Mouse (Mus musculus) kidney, postnatal 36 days (tissue): Measurements from ENCODE around the gene Parvg.
A peak's percentile ranks its signal among the peaks of the same experiment; 100 is the strongest.

Source experiments
- DNase-seq, 2 experiments: peaks; one replicate each; pipeline ENCODE4 v3.0.0; 2021 to 2022; ENCODE audit warnings: mixed read lengths in 2 of 2

Parvg gene

DNA sequence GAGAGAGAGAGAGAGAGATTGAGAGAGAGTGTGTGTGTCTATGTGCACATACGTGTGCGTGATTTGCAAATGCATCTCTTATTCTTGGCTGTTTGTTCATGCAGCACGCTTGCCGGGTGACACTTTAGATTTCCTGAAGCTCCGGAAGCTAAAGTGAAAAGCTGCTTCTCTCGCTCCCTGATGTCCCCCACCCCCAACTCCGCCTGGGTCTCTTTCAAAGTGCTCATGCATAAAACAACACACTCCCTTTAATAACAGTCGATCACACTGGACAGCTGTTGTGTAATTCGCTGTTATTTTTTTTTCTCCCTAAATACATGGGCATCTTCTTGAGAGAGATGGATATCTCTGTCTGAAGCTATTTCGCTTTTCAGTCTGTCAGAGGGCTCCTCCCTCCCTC lies 18.5 kb upstream of the Parvg start:
- DNase-seq, result no peak

DNA sequence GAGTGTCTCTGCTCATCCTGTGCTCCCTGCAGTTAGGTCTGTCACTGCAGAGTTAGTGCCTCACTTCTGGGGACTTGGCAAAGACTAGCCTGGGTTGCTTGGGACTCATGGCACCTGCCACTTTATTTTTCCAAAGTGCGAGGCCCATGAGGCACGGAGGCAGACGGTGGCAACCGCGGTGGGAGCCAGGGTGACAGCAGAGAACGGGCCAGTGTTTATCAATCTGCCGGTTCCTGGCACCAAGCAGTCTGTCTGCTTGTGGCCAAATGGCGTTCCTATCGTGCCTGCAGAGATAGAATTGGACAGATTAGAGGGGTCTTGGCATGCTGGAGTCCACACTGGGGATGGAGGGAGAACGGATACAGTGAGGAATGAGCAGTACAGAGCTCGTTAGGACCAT lies 13.6 kb upstream of the Parvg start:
- no peak for DNase-seq

DNA sequence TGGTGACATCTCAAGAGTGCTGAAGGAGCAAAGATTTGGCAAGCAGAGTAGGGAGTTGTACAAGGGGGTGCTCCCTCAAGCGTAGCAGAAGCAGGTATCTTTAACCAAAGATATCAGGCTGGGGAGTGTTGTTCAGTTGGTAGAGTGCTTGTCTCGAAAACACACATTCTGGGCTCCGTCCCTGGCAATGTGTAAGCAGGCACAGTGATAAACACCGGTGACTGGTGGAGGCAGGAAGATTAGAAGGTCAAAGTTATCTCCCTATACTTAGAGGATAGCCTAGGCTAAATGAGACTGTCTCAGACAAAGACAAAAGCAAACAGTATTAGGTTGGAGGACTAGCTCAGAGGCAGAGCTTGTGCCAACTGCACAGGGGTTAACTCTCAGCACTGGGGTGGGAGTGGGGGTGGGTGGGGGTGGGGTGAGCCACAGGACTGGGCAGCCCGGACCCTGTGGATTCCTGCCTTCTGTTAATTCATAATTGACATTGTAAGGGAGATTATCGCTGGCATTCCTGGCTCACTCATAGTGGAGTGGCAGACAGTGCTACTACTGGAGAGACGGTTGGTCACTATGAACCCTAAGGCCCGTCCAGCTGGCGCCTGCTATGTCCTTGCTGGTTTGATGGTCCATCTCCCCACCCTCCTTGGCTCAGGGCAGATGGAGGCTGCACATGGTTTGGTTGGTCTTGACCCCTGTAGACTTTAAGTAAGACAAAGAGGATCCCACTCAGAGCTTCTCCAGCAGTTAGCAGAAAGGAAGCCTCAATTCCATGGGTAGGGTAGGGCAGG lies 12.3 kb upstream of the Parvg start:
- no peak for DNase-seq

DNA sequence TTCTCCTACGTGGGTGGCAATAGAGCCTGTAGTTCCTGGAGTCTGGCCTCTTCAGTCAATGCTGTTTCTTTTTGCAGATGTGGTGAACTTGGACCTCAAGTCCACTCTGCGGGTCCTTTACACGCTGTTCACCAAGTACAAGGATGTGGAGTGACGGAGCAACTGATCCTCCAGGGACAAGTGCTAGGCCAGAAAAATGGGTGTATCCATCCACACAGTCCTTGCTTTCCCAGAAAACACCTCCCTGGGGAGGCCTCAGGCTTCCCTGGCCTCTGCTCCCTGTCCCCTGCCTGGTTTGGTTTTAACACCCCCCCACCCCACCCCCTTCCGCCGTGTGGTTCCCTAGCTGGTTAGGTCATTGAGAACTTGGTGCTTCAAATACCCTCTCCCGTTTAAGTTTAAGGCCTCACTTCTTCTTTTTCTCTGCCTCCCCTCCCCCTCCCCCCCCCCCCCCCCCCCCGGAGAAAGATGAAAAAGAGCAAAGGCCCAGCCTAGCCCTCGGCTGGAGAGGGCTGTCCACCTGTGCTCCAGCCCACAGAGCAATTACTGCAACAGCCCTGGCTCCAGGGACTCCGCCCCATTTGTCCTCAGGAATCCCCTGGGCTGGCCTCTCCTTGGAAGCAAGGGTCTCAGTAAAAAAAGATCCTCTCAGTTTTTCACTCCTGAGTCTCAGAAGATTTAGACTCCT lies 10.8 kb upstream of the Parvg start:
- no peak for DNase-seq

DNA sequence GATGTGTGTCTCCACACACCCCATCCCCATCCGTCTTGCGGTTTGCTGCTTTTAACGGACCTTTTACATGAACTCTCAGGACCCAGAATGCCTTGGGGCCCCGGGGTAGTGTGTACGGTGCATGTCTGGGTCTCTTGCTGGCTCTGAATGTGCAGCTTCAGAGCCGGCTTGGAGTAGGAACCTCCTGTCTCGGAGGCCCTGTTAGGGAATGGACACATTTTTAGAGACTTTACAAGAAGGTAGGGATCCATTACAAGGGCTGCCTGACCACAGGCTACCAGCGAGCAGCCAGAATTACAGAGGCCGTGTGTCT lies 10.3 kb upstream of the Parvg start:
- DNase-seq, result no peak

DNA sequence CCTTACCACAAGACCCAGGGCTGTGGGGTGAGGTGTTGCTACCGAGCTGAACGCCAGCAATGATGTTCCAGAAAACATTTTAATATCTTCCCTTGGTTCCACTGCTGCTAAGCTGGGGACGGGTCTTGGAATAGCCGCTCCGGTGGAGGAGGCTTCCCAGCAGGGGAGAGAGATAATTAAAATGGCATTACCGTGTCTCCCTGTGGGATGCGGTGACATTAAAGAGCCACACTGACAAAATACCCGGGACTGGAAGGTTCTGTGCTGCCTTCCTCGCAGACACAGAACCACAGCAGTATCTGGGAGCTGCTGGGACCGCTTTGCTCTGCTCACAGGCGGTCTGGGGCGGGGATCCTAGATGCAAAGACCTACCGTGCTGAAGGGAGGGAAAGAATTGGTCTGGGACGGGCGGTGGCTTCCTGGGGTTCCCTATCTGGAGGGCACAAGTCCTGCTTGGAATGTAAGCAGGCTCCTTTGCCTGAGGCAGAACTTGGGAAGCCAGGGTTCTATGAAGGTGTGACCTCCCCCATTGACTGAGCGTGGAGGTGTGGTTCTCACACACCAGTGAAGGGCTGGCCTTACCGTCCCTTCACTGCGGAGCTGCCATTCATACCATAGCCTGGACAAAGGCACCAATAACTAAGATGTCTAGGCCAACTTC lies 9.3 kb upstream of the Parvg start:
- no peak for DNase-seq

DNA sequence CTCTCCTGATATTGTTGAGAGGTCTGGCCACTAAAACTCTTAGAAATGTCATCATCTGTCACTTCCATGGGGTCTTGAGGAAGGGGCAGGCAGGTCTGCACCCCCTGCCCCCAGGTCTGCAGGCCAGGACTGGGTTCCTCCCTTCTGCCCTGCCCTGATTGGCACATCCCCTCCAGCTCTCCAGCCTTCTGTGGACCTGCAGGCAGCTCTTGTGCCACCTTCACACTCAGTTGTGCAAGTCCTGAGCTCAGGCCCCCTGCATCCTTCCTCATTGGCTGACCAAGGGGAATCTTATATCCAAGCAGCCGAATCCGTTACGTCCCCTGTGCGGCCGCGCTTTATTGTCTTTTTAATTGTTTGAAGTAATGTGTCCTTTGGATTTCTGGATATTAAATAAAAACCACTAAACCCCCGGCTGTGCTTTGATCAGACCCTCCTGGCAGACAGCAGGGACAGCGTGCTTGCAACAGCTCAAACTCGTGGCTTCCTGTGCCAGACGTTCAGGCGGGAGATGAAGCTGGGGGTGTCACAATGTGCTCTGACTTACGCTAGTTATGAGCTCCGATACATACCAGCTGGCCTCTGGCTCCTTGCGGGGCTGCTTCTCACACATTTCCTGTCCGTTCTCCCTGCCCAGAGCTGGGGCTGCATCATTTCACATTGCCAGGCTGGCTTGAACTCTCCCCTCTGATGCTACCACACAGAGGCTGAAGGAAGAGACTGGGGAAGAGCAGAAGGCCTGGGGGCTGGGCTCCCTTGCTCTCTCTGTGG lies 8.4 kb upstream of the Parvg start:
- DNase-seq, result no peak

DNA sequence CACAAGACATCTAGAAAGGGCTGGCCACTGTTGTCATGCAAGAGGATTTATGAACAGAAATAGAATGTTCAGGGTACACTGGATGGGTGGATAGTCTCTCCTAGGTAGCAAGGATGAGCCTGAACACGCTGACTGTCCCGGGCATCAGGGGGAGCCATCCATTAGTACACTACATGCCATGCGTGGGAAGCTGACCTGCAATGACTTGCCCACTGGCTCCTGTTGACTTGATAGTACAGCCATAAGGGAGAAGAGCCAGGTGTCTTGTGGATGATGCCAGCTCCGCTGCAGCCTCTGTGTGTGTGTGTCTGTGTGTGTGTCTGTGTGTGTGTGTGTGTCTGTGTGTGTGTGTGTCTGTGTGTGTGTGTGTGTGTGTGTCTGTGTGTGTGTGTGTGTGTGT lies 4.4 kb upstream of the Parvg start:
- DNase-seq, result no peak

DNA sequence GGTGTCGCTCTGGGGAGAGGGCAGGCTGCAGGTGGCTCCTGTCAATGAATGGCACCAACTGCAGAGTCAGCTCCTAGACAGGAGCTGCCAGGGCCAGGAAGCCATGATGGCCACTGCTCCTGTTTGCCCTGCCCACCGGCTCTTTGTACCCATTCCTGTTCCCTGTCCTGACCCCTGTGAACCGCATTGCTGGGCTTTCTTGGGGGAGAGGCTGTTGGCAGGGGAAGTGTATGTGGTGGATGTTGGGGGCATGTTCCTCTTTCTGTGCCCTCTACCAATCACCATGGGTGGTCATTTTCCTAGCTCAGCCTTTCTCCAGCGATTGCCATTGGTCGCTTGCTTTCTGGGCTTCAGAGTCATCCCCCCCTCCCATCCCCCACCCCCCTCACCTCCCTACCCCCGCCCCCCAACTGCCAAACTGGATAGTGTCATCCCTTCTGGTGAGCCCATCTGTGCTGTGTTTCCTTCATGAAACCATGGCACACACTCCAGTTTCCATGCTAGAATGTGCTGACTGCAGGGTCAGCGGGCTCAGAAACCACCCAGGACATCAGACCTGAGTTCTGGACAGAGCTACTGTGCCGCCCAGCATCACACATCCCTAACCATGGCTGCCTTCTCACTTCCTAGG lies 2.2 kb upstream of the Parvg start:
- no peak for DNase-seq

DNA sequence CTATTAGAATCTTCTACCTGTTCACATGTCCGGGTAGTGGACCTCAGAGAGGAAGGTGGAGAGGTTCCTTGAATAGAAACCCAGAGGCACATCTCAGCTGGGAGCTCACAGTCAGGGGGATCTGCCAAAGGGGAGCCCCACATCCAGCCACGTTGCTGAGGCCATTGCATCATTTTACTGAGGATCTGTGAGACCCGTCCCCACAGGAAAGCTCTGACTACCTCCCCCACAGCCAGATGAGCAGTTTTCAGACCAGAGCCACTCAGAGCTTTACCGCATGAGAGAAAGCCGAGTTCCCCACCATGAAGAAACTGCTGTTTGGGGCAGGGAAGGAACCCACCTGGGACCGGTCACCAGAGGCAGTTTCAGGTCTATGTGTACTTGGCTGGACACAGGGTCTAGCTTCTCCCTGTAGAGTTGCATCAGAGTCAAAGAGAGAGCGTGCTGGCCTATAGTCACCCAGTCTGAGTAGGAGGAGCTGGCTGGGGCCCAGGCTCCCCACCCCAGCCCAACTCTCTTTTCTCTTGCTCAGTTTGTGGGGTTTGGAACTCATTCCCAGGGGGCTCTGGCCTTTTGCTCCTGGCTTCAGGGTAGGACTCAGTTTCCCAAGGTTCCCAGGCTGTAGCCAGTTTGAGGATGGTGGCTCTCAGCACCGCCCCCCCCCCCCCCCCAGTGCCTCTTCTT lies 1.2 kb downstream of the Parvg start:
- DNase-seq, result no peak

DNA sequence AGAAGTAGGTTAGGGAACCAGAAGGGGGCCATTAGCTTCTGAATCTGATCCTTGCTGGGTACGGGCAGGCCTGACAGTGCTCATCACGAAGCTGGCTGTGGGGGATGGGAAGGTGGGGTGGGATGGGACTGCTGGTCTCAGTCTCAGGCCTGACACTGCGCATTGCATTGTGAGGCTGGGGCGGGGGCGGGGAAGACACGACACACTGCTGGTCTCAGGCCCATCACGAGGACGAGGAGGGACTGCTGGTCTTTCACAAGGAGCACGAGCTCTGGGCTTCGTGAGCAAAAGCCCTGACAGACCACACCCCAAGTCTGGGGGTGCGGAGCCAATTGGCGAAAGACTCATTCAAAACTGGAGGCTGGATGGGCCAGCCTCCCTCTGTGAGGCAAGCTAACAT lies 1.9 kb downstream of the Parvg start:
- DNase-seq, result no peak

DNA sequence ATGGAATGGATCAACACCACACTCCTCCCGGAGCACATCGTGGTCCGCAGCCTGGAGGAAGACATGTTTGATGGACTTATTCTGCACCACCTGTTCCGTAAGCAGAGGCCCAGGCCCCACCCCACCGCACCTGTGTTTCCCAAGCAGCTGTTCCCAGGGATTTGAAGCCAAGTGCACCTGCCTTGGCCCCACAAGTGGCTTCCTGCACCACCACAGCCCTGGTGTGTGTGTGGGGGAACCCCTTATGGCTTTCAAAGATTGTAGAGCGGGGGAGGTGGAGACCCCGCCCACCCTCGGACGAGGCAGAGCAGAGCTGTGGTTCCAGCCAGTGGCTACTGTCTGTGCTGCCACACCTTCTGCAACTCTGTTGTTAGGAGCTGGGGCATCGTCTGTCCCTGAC lies 5.0 kb downstream of the Parvg start:
- DNase-seq, result no peak

DNA sequence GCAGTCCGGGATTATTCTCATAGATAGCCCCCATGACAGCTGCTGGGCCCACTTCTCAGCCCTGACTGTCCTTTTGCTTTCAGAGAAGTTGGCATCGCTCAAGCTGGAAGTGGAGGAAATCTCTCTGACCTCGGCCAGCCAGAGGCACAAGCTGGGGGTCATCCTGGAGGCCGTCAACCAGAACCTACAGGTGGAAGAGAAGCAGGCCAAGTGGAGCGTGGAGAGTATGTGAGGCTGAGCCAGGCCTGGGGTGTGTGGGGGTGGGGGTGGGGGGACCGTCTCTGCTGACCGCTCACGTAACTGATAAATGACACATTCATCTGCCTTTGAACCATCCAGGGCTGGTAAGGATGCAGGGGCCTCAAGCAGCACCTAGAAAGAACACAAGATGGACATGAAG lies 6.1 kb downstream of the Parvg start:
- DNase-seq, result peak; percentile 63 to 64

DNA sequence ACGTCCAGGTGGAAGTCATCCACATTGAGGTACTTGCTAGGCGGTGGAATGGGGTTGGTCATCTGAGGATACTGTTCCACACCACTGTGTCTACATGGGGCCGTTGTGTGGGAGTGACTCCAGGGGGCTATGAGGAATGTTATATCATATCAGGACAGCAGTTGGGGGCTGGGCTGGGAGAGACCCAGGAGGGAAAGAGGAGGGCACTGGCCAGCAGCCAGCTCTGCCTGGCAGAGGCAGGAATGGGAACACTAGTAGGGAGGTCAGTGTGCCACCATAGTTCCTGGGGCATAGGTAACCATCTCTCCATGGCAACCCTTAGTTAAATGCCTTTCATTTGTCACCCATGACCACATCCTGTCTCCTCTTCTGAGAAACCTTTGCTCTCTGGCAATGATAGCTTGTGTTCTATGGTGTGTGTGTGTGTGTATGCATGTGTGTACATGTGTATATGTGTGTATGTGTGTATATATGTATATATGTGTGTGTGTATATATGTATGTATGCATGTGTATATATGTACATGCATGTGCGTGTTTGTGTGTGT lies 7.3 kb downstream of the Parvg start:
- DNase-seq, result peak; percentile 21 to 46

DNA sequence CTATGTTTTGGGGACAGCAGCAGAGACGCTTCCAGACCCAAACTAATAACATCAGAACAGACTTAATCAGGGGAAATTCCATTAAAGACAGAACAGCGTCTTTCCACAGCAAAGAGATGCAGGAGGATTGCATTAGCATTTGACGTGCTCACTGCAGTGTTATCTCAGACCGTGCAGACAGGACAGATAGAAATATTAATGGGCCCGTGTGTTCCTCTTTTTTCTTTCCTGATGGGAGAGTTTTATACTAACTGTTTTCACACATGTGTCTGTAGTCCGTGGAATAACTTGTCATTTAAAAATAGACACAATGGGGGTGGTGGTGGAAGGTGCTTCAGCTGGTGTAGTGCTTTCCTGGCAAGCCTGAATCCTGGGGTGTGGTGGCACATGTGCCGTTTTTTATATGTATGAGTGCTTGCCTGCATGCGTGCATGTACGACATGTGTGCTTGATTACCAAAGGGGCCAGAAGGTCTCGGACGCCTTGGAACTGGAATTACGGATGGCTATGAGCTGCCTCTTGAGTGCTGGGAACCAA lies 12.5 kb downstream of the Parvg start:
- DNase-seq, result no peak

DNA sequence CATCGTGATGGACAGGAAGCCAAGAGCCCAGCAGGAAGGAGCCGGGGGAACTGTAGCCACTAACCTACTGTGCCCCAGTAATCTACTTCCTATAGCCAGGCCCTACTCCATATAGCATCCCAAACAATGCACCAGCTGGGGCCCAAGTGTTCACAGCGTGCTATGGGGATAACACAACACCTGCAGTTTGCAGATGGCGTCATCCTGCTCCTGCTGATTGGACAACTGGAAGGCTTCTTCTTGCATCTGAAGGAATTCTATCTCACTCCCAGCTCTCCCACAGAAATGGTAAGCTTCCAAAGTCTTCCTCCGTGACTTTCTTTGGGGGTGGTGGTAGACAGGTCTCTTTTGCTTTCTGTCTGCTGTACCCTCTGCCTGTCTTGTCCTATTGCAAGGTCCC lies 13.8 kb downstream of the Parvg start:
- DNase-seq, result no peak

DNA sequence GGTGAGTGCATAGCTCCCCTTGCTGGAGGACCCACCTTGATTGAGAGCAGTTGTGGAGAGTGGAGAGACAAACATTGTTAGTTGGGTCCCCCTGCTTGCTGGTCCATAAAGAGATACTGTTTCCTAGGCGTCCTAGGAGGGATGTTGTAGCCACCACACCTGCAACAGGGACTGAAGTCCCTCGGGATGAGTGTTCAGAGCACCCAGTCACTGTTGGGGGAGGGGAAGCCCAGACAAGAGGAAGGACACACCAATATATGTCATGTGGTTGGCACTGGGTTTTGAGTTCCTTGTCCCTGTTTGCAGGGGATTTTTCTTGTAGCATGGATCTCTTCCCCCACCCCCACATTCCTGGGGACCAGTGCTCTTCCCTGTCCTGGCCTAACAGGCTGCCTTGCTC lies 17.1 kb downstream of the Parvg start:
- DNase-seq, result no peak

DNA sequence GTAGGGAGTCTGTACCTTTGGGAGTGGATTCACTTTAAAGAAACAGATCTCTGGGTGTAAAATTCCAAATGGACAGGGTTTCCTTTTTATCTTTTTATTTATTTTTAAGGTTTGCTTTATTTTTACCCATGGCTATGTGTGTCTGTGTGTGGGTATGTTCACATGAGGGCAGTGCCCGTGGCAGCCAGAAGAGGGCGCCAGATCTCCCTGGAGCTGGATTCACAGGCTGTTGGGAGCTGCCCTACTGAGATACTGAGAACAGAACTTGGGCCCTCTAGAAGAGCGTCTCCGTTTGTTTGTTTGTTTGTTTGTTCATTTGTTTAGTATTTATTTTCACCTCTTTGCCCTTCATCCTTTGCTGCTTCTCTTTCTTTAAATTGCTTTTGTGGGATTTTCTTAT lies 24.9 kb downstream of the Parvg start:
- no peak for DNase-seq

DNA sequence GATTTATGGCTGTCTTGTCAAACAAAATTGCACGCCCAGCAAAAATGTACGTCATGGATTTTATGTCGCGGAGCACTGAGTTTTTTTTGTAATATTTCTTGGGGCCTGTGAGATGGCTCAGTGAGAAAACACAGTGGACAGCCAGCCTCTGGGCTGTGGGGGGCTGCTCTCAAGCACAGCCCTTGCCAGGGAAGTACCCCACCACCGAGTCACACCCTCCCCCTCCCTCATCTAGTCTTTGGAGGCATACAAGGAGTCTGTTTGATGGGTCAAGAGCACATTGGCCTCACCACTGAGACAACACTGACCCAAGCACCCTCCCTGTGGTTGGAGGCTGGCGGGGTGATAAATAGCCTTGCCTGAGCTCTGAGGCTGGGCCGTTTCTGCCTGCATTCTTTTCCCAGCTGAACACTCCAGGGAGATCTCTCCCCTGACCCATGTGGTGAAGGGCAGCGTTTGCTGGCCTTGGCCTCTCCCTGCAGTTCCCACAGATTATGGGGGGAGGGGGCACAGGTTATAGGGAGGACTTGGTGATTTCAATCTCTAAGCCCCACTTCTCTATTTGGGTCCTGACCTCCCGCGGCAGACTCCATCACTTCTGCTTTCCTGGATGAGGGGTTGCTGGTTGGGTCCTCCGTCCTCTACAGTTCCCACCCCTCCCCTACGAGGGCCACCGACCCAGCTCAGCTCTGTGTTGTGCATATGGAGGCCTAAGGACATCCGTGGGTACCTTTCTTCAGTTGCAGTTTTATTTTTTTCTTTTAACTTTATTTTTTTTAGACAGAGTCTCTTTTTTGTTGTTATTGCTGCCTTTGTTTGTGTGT lies 26.3 kb downstream of the Parvg start:
- no peak for DNase-seq

DNA sequence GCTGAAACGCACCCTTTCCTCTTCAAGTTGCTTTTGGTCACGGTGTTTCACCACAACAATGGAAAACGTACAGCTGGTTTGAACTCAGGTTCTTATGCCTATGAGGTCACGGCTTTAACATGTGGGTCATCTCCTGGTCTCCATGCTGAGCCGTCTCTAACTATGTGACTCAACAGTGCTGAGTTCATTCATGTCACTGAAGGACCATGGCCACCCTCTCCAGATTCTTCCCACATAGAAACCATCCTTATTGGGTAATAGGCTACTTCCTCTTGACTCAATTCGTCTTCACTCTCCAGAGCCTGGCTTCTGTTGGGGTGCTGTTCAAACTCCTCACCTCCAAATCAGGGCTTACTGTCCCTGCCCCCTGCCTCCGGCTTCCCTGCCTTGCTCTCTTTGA lies 27.5 kb downstream of the Parvg start:
- no peak for DNase-seq
